Mouse (Mus musculus) cerebellum, adult 9-10 months (tissue): ENCODE data around the gene Gm34653.
"Not testable (repeated sequence)": the region's sequence is repeated elsewhere in the genome, so short reads cannot be mapped to it uniquely, and the experiment has no call there.

Source experiments
- DNase-seq: peaks from one replicate; pipeline ENCODE4 v3.0.0; 2022

Gene Gm34653

DNA sequence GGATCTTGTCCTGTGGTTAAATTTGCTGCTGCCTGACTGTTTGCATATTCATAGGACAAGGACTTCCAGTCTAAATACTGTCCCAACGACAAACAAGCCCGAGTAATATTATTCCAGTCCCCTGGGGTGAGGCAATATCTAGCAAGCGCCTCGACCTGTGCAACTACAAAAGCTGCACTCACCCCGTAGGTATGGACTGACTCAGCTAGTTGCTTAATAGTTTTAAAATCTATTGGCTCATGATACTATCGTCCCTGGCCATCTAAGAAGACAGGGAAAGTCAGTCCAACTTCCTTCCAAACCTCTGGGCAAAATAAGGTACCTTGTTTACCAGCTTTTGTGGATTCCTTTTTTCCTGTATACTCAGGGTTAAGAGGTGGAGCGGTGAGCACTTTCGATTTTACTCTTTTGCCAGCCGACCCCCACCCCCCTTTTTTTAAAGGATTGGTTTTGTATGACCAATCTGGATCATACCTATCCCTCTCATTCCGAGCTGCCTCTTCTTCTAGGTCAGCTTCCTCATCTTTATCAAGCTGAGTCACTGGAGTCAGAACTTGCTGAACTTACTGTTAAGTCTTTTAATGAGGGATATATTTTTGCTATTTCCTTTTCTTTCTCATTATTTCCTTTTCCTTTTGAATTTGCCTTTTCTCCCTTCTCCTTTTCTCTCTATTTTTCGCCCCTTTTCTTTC, at the start of gene Gm34653:
Gene Gm34653 (plus strand): TSS at position 242 of the 692 bp plus-strand sequence.
- not testable (repeated sequence) for DNase-seq

DNA sequence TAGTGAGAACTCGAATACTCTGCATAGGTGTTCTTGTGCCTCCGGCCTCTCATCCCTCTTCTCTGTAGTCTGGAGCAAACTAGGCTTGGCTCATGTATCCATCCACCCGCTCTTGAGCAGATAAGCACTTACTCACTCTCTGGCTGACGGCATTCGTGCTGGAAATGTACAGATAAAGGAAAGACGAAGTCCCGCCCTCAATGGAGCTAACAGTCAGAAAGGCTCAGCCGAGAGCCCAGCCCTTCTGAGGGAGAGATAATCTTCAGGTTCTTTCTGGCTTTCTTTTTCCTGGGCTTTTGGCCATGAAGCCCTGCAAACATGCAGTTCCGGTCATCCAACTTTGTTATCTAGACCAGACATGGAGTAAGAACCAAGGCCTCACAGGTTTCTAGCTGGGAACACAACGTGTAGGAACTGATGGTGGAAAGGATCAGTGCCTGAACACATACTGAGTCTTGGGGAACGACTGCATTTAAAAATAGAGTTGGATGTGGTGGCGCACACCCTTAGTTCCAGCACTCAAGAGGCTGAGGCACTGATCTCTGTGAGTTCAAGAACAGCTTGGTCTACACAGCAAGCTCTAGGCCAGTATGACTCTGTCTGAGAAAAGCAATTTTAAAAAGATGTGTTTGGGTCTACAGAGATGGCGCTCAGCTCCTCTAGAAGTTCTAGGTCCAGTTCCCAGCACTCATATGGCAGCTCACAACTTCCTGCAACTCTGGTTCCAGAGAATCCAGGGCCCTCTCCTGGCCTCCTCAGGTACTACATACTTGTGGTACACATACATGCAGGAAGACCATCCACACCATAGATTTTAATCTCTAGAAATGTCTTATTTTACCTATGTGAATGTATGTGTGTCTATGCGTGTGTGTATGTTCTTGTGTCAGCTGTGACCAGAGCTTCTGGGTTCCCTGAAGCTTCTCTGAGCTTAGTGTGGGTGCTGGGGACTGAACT, 49.5 kb upstream of the Gm34653 start:
- DNase-seq = no peak

DNA sequence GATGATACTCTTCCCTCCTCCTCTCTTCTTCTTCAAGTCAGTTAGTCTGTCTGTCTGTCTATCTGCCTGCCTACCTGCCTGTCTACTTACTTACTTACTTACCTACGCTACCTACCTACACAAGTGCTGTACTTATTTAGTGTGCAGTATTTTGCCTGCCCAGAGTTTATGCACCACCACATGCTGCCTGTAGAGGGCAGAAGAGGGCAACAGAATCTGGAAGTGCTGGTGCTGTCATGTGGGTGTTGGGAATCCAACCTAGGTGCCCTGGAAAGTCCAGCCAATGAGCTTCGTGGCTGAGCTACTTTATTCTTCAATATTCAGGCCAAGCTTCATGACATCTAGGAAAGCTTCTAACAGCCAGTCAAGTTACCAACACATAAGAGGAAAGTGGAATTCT, 48.7 kb upstream of the Gm34653 start:
- no peak for DNase-seq

DNA sequence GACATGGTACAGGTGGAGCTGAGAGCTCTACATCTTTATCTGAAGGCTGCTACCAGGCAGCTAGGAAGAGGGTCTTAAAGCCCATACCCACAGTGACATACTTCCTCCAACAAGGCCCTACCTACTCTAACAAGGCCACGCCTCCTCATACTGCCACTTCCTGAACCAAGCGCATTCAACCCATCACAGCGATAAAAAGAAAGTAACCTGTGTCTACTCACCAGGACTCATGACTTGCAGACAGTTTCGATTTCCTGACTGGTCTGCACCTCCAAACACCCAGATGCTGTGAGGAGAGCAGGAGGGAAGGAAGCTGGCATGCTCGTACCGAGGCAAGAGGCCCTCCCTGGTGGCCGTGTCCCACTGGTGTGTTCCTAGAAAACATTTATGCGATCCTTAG, 42.5 kb upstream of the Gm34653 start:
- no peak for DNase-seq

DNA sequence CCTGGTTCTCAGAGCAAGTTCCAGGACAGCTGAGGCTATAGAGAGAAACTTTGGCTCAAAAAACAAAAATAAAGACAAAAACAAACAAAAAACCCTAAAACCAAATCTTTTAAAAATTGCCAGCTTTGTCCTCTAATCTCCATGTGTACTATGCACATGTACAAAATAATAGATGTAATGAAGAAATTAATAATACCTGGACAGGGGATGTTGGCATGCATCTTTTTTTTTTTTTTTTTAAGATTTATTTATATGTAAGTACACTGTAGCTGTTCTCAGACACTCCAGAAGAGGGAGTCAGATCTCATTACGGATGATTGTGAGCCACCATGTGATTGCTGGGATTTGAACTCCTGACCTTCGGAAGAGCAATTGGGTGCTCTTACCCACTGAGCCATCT, 40.3 kb upstream of the Gm34653 start:
- DNase-seq = not testable (repeated sequence)

DNA sequence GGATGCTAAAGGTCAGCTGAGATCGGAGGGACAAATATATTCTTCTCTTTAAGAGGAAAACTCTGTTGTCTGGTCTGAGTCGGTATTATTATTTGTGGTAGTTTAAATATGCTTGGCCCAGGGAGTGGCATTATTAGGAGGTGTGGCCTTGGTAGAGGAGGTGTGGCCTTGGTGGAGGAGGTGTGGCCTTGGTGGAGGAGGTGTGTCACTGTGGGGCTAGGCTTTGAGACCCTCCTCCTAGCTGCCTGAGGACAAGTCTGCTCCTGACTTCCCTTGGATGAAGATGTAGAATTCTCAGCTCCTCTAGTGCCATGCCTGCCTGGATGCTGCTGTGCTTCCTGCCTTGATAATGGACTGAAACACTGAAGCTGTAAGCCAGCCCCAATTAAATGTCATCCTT, 38.3 kb upstream of the Gm34653 start:
- no peak for DNase-seq

DNA sequence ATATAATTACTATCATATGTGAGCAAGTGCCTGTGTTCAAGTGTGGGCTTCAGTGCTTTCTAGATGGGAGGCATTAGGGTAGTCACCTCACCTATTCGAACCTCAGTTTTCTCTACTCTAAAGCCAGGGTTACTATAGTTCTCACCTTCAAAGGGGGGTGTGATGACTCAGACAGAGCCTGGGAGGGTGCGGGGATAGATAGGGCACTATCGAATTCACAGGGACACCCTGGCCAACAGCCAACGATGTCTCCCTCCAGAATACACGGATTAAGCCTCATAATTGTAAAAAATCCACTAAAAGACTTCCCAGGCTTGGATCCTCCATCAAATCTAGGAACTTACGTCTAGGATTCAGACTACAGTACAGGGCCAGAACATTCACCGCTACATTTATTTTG, 37.4 kb upstream of the Gm34653 start:
- no peak for DNase-seq

DNA sequence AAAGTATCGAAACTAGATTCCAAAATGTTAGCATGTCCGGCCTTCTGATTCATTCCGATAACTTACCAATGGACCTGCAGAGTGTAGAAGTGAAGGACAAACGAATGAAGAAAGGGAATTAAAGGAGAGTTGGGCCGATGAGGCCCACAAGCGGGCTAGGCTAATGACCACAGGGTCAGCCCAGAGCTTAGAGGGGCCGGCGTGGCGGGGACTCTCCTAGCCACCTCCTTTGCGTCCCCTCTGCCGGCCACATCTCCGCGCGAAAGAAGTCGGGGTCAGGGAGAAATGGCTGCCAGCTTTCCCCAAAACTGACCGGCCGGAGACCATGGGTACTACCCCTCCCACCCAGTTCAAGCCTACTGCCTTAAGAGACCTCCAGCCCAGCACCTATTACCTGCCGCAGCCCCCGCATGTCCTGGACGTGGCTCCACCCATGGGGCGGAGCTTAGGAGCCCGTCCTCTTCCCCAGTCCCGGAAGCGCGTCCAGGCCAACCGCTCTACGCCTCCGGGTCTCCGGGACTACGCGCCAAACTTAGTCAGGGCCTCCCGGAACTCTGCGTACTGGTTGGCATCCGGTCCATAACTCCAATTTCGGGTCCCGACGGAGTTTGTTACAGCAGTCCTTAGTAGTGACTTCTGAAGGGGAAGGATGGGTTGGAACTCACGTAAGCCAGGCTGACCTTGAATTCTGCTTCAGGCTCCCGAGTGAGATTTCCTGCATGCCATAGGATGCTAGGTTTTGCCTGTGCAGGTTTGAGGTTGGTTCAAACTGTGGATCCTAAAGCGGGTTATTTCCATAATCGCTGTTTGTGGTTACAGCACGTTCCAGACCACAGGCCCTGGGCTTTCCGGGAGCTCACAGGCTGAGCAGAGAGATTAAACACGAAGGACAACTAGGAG, 33.2 kb upstream of the Gm34653 start, which contains the start of gene Rabepk:
Gene Rabepk (minus strand): TSS at position 556 of the 900 bp plus-strand sequence.
- peak; percentile 80 for DNase-seq

DNA sequence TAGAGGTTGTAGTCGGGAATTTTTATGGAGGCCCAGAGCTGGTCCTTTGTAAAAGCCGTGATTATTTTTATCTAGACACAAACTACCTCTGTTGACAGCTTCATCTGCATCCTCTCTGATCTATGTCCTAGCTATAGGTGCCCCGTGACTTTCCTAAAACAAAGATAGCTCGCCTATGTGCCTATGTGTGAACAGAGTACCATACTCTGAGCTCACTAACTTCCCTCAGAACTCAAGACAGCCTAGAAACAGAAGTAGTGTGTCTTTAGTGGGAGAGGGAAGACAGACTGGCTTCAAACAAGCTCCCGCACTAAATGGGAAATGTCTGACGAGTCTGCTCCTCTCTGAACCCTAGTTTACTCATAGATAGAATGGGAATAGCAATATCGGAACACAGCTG, 32.4 kb upstream of the Gm34653 start:
- peak; percentile 47 for DNase-seq

DNA sequence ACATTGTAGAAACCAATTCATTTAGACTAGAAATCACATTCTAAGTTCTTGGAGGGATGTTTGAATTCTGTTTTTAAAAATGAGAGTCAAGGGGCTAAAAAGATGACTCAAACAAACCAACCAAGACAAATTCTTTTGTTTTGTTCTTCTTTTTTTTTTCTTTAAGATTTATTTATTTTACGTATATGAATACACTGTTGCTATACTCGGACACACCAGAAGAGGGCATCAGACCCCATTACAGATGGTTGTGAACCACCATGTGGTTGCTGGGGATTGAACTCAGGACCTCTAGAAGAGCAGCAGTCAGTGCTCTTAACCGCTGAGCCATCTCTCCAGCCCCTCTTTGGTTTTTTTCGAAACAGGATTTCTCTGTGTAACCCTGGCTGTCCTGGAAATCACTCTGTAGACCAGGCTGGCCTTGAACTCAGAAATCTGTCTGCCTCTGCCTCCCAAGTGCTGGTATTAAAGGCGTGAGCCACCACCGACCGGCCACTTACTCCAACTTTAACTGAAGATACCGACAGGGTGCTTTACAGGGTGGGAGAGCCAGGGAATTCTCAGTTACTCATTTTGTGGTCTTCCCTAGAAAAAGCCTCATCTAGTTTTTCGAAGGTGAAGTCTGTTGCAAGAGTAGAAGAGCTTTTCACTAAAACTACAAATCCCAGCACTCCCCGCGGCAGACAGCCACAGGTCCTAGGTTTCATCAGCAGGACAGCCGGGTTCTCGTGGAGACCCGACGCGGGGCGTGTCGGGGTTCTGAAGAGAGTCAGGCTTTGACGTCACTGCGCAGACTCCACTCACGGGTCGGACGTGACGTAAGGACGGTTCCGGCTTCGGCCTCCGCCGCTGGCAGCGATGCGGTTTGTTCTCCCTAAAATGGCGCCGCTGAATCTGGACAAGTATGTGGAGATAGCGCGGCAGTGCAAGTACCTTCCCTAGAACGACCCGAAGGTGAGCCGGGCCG, 31.0 kb upstream of the Gm34653 start:
- DNase-seq = peak; percentile 98

DNA sequence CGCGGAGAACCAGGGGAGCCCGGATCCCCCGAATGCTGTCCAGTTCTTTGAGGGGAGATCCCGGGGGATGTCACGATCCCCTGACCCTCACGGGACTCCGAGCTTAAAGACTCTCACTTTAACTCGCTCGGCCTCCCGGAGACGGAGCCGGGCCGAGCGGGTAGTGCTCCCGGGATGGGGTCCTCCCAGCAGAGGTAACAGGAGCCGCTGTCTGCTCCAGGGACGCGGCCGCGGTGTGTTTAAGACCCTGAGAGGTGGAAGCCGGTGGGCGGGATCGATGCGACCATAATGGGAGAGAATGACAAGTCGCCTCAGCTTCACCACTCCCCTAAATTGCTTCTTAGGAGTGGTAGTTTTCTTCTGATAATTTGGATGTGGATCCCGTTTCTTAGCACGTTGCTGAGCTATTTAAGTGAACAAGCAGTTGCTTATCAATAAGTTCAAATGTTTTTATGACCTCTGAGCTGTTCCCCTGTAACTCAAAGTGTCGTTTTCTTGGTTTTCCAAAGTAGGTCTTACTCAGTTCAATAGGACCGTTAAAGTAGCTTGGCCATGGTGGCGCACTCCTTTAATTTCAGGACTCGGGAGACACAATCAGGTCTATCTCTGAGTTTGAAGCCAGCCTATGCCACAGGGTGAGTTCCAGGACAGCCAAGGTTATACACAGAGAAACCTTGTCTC, 30.1 kb upstream of the Gm34653 start:
- peak; percentile 63 for DNase-seq

DNA sequence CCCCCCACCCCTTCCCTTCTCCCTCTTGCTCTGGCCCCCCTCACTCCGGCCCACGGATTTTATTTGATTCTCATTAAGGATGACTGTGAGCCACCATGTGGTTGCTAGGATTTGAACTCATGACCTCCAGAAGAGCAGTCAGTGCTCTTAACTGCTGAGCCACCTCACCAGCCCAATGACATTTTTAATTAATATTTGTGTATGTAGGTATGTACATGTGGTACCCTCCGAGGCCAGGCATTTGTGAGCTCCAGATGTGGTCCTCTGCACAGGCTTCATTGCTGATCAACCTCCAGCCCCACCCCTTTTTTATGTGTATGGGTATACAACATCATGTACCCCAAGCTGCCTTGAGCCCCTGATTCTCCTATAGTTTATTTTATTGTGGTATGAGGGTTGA, 29.1 kb upstream of the Gm34653 start:
- peak; percentile 60 for DNase-seq

DNA sequence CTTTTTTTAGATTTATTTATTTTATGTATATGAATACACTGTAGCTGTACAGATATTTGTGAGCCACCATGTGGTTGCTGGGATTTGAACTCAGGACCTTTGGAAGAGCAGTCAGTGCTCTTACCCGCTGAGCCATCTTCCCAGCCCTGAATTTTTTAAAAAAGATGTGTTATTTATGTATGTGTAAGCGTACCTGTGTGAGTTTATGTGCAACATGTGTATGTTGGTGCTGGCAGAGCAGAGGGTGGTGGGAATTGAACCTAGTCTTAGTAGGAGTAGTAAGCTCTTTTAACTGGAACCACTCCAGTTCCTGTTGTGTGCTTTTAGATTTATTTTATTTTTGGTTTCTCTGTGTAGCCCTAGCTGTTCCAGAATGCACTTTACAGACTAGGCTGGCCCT, 28.6 kb upstream of the Gm34653 start:
- peak; percentile 43 for DNase-seq

DNA sequence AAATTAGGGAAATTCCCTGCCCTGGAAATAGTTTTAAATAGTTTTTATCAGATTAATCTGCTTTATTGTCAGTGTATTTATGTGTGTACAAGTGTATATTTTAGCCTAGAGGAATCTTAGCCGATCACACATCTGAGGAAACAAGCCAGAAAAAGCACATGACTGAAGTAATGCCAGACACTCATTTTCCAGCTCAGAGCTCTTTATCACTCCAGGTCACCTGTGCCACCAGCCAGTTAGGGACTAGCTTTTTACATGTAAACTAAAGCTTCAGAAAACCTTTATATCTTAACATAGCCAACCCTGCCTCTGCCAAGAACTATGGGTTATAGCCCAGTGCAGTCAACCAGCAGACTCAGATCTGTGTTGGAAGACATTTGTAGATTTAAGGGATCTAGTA, 28.0 kb upstream of the Gm34653 start:
- DNase-seq = peak; percentile 41

DNA sequence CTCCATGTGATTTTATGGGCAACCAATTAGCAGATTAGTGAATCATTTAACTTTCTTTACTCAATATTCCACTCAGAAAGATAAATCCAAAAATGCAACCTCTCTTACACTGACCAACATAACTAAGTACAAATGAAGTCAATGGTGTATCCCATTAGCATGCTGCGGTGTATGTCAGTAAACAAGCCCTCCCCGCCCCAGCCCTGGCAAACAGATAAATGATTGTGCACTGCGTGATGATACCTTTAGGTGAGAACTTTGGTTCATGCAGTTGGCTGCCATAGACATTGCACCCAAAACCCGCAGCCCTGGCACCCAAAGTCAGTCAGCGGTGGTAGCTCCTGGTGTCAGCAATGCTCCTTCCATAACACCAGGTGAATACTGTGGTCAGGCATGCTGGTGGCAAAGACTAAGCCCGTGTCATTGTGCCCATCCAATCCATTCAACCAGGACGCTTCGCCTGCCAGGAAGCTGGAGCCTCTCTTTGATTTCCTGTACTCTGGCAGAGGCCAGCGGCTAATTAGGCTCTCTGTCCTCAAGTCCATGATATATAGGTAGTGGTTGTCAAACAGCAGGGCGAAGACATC, 27.4 kb upstream of the Gm34653 start:
- DNase-seq = no peak

DNA sequence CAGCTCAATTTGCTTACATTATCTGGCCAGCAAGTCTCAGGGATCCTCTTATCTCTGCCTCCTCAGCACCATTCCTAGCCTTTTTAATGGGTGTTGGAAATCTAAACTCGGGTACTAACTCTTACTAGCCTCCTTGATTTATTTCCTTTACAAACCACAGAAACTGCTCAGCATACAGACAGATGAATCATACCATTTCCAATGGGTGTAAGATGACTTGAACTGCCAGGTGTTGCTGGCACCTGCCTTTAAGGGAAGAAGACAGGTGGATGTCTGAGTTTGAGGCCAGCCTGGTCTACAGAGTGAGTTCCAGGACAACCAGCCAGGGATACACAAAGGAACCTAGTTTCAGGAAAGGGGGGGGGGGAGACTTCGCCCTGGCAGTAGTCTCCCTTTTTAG, 24.8 kb upstream of the Gm34653 start:
- no peak for DNase-seq

DNA sequence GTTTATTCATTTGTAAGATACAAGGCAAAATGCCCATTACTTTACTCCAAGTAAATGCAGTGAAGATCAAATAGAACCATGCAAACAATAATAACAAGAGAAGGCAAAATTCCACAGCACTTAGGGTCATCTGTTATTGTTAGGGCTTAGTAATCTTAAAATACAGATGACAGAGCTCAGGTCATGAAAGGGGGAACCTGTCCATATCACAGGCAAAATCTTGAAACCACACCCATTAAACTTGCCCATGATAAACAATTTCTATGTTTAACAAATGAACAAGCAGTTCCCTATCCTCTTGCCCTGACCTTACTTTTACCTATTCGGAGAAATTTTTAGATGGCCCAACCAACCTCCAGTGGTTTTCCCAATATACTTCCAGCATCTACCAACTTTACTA, 23.2 kb upstream of the Gm34653 start:
- no peak for DNase-seq

DNA sequence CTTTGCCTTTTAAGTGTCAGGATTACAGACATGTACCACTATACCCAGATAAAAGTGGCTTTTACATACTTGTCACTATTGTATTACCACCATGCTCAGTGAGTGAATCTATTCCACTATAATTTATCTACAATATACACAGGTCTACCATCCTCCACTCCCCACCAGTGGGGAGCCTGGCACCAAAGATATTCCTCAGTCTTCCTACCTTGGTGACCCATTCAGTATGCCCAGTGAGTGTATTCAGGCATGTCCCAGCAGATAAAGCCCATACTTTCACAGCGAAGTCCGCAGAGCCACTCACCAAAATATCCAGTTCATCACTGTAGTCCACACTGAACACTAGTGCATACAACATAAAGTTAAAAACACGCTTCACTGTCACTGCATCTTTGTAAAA, 22.0 kb upstream of the Gm34653 start:
- no peak for DNase-seq

DNA sequence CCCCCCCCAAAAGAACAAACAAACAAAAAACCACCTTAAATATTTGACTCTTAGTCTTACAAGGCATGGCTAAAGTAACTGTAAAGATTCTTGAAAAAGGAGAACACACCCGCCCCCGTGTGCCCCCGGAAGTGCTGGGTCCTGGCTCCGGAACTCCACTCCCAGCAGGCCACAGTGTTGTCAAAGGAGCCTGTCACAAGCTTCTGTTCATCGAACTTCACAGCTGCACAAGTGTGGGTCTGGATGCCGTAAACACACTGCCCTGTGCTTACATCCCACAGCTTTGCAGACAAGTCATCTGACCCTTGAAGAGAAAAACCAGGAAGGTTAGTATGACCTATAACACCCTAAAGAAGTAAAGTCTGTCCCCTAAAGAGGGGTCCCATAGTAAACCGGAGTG, 20.1 kb upstream of the Gm34653 start:
- no peak for DNase-seq

DNA sequence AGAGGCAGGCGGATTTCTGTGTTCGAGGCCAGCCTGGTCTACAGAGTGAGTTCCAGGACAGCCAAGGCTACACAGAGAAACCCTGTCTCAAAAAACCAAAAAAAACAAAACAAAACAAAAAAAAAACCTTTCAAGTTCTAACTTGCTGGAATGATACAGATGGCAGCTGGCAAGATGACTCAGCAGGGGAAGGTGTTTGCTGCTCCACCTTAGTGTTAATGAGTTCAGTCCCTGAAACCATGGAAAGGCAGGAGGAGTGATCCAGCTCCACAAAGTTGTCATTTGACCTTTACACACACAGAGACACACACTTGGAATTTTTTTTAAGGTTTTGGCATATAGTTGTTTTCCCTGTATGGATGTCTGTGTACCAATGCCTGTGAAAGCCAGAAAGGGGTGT, 16.9 kb upstream of the Gm34653 start:
- not testable (repeated sequence) for DNase-seq

DNA sequence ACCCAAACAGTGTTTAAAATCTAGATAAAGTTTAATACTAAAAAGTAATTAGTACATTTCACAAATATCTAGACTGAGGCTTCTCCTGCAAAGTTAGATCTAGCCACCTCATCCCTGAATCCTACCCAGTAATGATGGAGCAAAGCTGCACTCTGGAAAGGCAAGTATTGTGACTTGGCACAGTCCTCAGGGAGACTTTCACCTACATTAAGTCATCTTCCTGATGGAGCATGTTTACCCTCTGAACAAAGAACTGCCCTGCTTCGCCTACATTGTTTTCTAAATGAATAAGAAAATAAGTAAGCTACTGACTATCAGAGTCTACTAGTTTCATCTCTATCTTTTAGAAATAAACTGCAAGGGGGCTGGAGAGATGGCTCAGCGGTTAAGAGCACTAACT, 14.3 kb upstream of the Gm34653 start:
- no peak for DNase-seq
